Mouse (Mus musculus): Measurements from ENCODE around the gene E130208F15Rik.
A peak's percentile ranks its signal among the peaks of the same experiment; 100 is the strongest.

The E130208F15Rik gene

GRCm38 (mm10) chr7:30321539-30322284 lies at the start of gene E130208F15Rik:
TSS of gene E130208F15Rik (plus strand) at chr7:30321740.
- peak; percentile 74 to 85 for DNase-seq

GRCm38 (mm10) chr7:30274383-30274782 lies 47.2 kb upstream of the E130208F15Rik start:
- DNase-seq: no peak

- no peak for DNase-seq
Measured at GRCm38 (mm10) chr7:30278911-30279310, 42.6 kb upstream of the E130208F15Rik start.

DNA sequence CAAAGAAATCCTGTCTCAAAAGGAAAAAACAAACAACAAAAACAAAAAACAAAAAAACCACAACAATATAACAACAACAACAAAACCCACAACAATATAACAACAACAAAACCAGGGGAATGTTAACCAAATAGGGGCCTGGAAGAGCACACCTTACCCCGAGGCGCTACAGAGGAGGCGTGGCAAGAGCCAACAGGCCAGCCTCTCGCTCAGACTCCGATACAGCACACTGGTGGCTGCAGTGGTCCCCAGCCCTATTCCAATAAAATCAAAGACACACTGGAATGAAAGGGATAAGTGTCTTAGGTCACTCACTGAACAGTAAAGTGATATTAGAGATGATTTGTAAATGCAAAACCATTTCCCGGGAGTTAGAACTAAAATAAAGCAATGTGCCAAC lies 42.0 kb upstream of the E130208F15Rik start:
- peak in 1 of 2 experiments; percentile 27 for DNase-seq

DNA sequence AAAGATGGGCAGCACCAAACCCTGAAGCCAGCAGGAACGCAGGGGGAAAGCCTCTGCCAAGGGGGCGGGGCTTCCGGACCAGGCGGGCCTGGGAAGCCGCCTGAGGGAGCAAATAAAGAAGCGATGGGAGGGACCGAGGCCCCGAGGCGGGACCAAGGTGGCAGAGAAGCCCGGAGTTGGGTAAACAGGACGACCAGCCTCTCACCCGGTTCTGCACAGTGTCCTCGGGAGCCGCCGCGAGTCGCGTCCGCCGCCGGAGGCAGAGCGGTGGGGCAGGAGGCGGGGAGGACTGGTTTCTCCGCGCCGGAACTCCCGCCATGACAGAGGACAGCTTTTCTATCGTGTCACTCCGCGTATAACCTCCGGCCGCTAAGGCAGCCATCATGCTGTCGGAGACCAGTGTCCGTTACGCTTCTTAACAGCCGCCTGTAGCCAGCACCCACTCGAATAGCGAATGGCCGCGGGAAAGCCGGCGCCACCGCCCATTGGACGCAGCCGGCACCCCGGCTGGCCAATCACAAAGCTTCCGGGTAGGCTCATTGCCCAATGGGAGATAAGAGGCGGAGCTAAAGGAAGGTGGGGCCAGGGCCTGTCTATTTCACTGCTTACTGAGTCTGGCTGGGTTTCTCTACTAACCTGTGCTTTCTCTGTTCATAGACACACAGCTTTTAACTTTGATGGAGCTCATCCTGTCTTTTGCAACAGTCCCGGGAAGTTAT lies 41.4 kb upstream of the E130208F15Rik start, which contains the start of the genes Thap8 and Wdr62:
TSS of gene Thap8 (plus strand) at position 144 of the 719 bp plus-strand sequence.
TSS of gene Wdr62 (minus strand) at position 469 of the 719 bp plus-strand sequence.
- peak; percentile 92 to 96 for DNase-seq

- peak; percentile 87 to 93 for DNase-seq
Measured at GRCm38 (mm10) chr7:30280670-30281138, 40.8 kb upstream of the E130208F15Rik start.

DNA sequence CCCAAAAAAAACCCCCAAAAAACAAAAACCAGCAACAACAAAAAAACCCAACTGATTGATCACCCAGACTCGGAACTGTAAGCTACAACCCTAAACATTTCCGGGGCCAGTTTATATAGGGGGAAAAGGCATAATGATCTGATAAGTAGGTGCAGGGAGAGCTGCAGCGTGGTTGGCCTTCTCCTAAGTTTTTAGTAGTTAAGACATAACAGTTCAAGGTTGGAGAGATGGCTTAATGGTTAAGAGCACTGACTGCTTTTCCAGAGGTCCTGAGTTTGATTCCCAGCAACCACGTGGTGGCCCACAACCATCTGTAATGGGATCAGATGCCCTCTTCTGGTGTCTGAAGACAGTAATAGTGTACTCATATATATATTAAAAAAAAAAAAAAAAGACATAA lies 40.0 kb upstream of the E130208F15Rik start:
- no peak for DNase-seq

DNA sequence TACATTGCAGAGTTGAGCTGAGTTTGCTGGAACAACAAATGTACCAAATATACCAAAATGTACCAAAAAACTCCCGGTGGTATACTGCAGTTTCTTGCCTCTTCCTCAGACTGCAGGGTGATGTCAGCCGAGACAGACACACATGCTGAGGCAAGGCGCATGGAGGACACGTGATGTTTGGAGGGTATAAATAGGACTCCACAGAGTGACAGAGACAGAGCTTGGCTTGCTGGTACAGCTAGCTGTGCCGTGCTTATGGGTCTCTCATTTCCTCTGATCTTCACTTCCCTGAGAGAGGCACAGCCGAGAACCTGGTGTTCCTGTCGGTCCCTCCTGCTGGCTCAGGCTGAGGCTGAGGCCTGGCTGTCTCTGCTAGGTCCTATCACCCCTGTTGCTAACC lies 38.8 kb upstream of the E130208F15Rik start:
- DNase-seq: no peak

GRCm38 (mm10) chr7:30286701-30287410 lies 34.7 kb upstream of the E130208F15Rik start:
- peak in 1 of 2 experiments; percentile 30 for DNase-seq

DNA sequence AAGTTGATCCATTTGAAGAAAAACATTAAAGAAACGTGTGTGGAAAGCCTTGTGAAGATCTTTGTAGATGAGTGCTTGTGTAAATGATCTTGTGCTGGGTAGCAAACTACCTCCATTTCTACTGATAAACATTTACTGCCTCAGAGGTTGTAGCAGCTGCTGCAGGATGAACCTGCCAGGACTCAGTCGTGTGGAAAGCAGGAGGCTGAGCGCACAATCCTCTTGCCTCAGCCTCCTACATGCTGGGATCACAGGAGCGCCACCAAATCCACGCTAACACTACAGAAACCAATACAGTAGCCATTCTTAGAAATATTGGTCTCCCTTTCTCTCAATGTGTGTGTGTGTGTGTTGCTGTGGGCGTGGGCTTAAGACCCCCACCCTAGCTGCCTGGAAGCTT lies 33.5 kb upstream of the E130208F15Rik start:
- no peak for DNase-seq

GRCm38 (mm10) chr7:30289071-30289713 lies 32.3 kb upstream of the E130208F15Rik start:
- DNase-seq: no peak

- peak; percentile 21 to 41 for DNase-seq
Measured at GRCm38 (mm10) chr7:30289714-30290399, 31.7 kb upstream of the E130208F15Rik start.

- DNase-seq: peak; percentile 90 to 91
Measured at GRCm38 (mm10) chr7:30291215-30292131, 30.1 kb upstream of the E130208F15Rik start, which contains the start of gene Clip3. TSS of gene Clip3 (plus strand) at chr7:30291728.

- no peak for DNase-seq
Measured at GRCm38 (mm10) chr7:30293795-30294194, 27.7 kb upstream of the E130208F15Rik start.

DNA sequence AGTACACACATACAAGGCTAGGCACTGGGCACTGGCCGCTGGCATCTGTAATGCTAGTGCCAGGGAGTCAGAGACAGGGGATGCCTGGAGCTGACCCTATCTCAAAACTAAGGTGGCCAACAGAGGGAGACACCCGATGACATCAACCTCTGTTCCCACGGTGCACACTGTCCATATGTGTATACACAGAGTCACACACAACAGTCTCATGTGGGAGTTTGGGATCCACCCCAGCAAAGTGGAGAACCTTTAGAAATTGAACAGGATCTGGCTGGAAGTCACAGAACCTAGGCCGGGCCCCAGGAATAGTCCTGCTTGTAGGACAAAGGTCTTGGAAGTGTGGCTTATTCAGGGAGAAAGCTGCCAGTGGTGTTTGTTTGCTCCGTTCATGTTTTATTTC lies 27.2 kb upstream of the E130208F15Rik start:
- no peak for DNase-seq

DNA sequence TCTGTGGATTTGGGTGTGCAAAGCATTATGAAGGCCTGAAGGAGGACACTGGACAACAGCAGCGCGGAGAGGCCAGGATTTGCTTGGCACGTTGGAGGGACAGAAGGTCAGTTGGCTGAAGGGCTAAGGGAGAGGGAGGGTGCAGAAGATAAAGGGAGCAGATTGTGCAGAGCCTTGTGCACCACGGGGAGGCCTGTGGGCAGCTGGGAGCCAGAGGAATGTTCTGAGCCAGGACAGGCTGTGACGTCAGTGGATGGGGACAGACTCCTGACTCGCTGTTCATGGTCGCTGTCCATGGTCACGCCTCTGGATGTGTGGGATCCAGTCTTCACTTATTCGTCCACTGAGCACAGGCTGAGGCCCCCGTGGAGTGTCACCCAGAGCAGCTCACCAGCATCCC lies 26.4 kb upstream of the E130208F15Rik start:
- DNase-seq: peak; percentile 57 to 70

- no peak for DNase-seq
Measured at GRCm38 (mm10) chr7:30296816-30297215, 24.7 kb upstream of the E130208F15Rik start.

GRCm38 (mm10) chr7:30297266-30297665 lies 24.3 kb upstream of the E130208F15Rik start:
- DNase-seq: no peak

GRCm38 (mm10) chr7:30300914-30301313 lies 20.6 kb upstream of the E130208F15Rik start:
- peak; percentile 43 to 49 for DNase-seq

DNA sequence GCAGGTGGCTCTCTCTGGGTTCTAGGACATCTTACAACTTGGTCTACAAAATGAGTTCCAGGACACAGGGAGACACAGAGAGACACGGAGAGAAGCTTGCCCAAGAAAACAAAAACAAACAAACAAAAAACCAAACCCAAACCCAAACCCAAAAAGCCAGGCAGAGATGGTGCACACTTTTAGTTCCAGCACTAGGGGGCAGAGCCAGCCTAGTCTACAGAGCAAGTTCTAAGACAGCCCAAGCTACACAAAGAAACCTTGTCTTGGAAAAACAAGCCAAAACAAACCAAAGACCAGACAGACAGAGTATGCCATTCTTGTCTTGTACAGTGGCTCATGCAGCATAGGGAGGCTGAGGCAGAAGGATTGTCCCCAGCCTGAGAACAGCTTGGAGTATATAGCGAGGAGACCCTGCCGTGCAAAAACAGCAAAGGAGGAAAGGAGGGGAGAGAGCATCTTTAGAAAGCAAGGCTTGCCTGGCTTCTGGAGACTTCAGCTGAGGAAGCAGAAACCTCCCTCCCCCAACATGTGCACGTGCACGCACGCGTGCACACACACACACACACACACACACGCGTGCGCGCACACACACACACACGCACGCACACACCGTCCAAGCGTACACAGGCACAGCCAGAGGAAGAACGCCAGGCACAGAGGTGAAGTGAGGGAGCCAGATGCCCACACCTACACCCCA lies 15.3 kb upstream of the E130208F15Rik start:
- peak in 1 of 2 experiments; percentile 29 for DNase-seq

Data from kidney, postnatal 4 days (tissue).